Mouse (Mus musculus): Measurements from ENCODE around the gene Fbxo9. TPM values are rescaled to one million over a fixed set of nuclear protein-coding genes. Genes with fewer than 3 reads are reported as not detected.

Fbxo9 gene
- polyA plus RNA-seq, 1 experiment: 20.3 TPM

DNA sequence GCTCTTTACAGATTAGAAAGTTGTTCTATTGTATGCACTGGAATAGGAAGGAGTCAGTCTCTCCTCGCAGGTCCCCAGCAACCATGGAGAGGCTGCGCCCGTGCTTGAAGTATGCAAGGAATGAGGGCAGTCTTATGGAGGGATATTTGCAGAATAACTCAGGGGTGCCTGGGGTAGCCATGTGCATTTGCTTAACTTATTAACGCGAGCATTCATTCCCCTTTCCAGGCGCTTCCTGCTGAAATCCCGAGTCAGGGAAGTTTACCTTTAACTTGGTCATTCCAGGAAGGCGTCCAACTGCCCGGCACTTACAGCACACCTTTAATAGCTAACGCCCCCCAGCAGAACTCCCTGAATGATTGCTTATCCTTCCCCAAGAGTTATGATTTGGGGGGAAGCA lies 44.7 kb downstream of the Fbxo9 start:
- peaks cover 8% of the 10 kb centered on the region for H3K27me3 ChIP-seq (ENCODE audit: control insufficient read depth)
- TF ChIP-seq GATA1 (IDR thresholded peaks at IDR 0.05; ENCODE audit: low read length): no peak
- TF ChIP-seq TAL1 (IDR thresholded peaks at IDR 0.05; ENCODE audit: low read length): no peak
- H3K36me3 ChIP-seq (ENCODE audit: control insufficient read depth): no peaks in the 10 kb centered on the region
- H3K4me3 ChIP-seq (replicated peaks): no peak overlapping the region
- H3K4me1 ChIP-seq (ENCODE audit: control insufficient read depth): peaks cover 7% of the 10 kb centered on the region
- no peaks in the 10 kb centered on the region for H3K9me3 ChIP-seq (ENCODE audit: control insufficient read depth, low read length)

- H3K9me3 ChIP-seq (ENCODE audit: control insufficient read depth, low read length): no peaks in the 10 kb centered on the region
- no peak for TF ChIP-seq GATA1 (IDR thresholded peaks at IDR 0.05; ENCODE audit: low read length)
- TF ChIP-seq TAL1 (IDR thresholded peaks at IDR 0.05; ENCODE audit: low read length): no peak
- peaks cover 14% of the 10 kb centered on the region for H3K4me1 ChIP-seq (ENCODE audit: control insufficient read depth)
- H3K36me3 ChIP-seq (ENCODE audit: control insufficient read depth): no peaks in the 10 kb centered on the region
- H3K27me3 ChIP-seq (ENCODE audit: control insufficient read depth): peaks cover 8% of the 10 kb centered on the region
- H3K4me3 ChIP-seq (replicated peaks): no peak overlapping the region
Measured at GRCm38 (mm10) chr9:78062392-78062791, 46.5 kb downstream of the Fbxo9 start.

DNA sequence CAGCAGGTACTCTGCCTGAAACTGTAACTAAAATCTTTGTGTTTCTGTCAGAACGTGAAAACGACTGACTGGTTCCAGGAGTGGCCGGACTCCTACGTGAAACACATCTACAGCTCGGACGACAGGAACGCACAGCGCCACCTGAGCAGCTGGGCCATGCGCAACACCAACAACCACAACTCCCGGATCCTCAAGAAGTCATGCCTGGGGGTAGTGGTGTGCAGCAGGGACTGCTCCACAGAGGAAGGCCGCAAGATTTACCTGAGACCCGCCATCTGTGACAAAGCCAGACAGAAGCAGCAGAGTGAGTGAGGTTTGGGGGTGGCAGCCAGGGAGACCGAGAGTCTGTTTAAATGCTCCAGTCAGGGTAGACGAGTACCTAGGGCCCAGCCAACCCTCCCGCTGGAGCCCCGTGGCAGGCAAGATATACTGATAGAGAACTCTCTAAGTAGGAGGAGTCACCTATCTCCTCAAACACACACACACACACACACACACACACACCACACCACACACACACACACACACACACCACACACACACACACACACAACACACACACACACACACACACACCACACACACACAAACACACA lies 49.2 kb downstream of the Fbxo9 start:
- no peak overlapping the region for H3K4me3 ChIP-seq (replicated peaks)
- no peaks in the 10 kb centered on the region for H3K9me3 ChIP-seq (ENCODE audit: control insufficient read depth, low read length)
- H3K36me3 ChIP-seq (ENCODE audit: control insufficient read depth): no peaks in the 10 kb centered on the region
- TF ChIP-seq GATA1 (IDR thresholded peaks at IDR 0.05; ENCODE audit: low read length) (no peak), TAL1 (IDR thresholded peaks at IDR 0.05; ENCODE audit: low read length) (no peak)
- peaks cover 16% of the 10 kb centered on the region for H3K4me1 ChIP-seq (ENCODE audit: control insufficient read depth)
- peaks cover 6% of the 10 kb centered on the region for H3K27me3 ChIP-seq (ENCODE audit: control insufficient read depth)

GRCm38 (mm10) chr9:78054298-78054697 lies 54.6 kb downstream of the Fbxo9 start:
- Histone ChIP-seq H3K4me3 (replicated peaks) (no peak overlapping the region), H3K27me3 (ENCODE audit: control insufficient read depth) (no peaks in the 10 kb centered on the region; the same call in 1 of the 2 replicates), H3K36me3 (ENCODE audit: control insufficient read depth) (no peaks in the 10 kb centered on the region), H3K9me3 (ENCODE audit: control insufficient read depth, low read length) (no peaks in the 10 kb centered on the region), H3K4me1 (ENCODE audit: control insufficient read depth) (peaks cover 11% of the 10 kb centered on the region)
- TF ChIP-seq GATA1 (IDR thresholded peaks at IDR 0.05; ENCODE audit: low read length) (no peak), TAL1 (IDR thresholded peaks at IDR 0.05; ENCODE audit: low read length) (no peak)

DNA sequence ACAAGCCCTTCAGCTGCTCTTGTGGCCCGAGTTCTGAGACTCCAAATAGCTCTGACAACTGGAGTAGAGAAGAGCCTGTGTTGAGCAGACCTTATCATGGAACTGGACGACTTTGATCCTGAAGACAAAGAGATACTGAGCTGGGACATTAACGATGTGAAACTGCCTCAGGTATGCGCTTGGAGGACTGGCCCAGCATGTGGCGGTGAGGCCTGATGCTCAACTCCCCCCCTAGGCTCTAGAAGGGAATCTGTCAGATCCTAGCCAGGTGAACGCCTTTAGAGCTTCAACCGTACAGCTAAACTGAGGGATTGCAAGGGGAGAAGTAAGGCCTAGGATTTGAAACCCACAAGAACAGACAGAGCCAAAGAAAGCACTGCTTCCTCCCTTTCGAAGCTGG lies 55.0 kb downstream of the Fbxo9 start:
- Histone ChIP-seq H3K4me1 (ENCODE audit: control insufficient read depth) (peaks cover 7% of the 10 kb centered on the region), H3K27me3 (ENCODE audit: control insufficient read depth) (no peaks in the 10 kb centered on the region; the same call in 1 of the 2 replicates), H3K9me3 (ENCODE audit: control insufficient read depth, low read length) (no peaks in the 10 kb centered on the region), H3K36me3 (ENCODE audit: control insufficient read depth) (no peaks in the 10 kb centered on the region), H3K4me3 (replicated peaks) (no peak overlapping the region)
- TF ChIP-seq TAL1 (IDR thresholded peaks at IDR 0.05; ENCODE audit: low read length) (no peak), GATA1 (IDR thresholded peaks at IDR 0.05; ENCODE audit: low read length) (no peak)

GRCm38 (mm10) chr9:78051677-78052076 lies 57.2 kb downstream of the Fbxo9 start, which contains the start of gene Gcm1:
Gcm1 (plus strand) TSS chr9:78051924.
- no peak for TF ChIP-seq TAL1 (IDR thresholded peaks at IDR 0.05; ENCODE audit: low read length)
- no peak for TF ChIP-seq GATA1 (IDR thresholded peaks at IDR 0.05; ENCODE audit: low read length)
- H3K4me1 ChIP-seq (ENCODE audit: control insufficient read depth): peaks cover 7% of the 10 kb centered on the region
- H3K36me3 ChIP-seq (ENCODE audit: control insufficient read depth): no peaks in the 10 kb centered on the region
- no peaks in the 10 kb centered on the region for H3K9me3 ChIP-seq (ENCODE audit: control insufficient read depth, low read length)
- H3K27me3 ChIP-seq (ENCODE audit: control insufficient read depth): no peaks in the 10 kb centered on the region; the same call in 1 of the 2 replicates
- no peak within 1 kb of the TSS for H3K4me3 ChIP-seq (replicated peaks)

- TF ChIP-seq TAL1 (IDR thresholded peaks at IDR 0.05; ENCODE audit: low read length) (no peak), GATA1 (IDR thresholded peaks at IDR 0.05; ENCODE audit: low read length) (no peak)
- no peaks in the 10 kb centered on the region; the same call in 1 of the 2 replicates for H3K27me3 ChIP-seq (ENCODE audit: control insufficient read depth)
Measured at GRCm38 (mm10) chr9:78050452-78050970, 58.4 kb downstream of the Fbxo9 start.

DNA sequence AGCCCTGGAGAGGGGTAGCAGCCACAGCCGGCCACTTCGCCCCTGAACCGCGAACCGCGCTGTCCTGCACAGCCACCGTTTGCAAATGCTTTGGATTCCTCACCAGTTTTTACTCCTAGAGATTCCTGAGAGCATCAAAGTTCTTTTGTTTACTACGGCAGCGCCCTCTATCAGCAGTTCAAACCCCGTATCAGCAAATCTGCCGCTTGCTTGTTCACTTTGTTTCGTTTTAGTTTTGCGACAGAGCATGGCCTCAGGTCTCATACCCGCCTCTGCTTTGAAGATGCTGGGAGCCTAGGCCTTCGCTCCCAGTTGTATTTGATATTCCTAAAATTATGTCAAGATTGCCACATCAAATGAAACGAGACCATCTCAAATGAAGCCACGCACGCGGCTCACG lies 62.1 kb downstream of the Fbxo9 start:
- Histone ChIP-seq H3K27me3 (ENCODE audit: control insufficient read depth) (no peaks in the 10 kb centered on the region; the same call in 1 of the 2 replicates), H3K4me1 (ENCODE audit: control insufficient read depth) (peaks cover 6% of the 10 kb centered on the region; the same call in 1 of the 2 replicates), H3K4me3 (replicated peaks) (peak overlapping the region; percentile 59), H3K36me3 (ENCODE audit: control insufficient read depth) (no peaks in the 10 kb centered on the region), H3K9me3 (ENCODE audit: control insufficient read depth, low read length) (no peaks in the 10 kb centered on the region)
- TF ChIP-seq TAL1 (IDR thresholded peaks at IDR 0.05; ENCODE audit: low read length) (no peak), GATA1 (IDR thresholded peaks at IDR 0.05; ENCODE audit: low read length) (no peak)

More at GRCm38 (mm10) chr9:78050452-78050970, 58.4 kb downstream of the Fbxo9 start:
- H3K36me3 ChIP-seq (ENCODE audit: control insufficient read depth): no peaks in the 10 kb centered on the region
- no peaks in the 10 kb centered on the region for H3K9me3 ChIP-seq (ENCODE audit: control insufficient read depth, low read length)
- H3K4me1 ChIP-seq (ENCODE audit: control insufficient read depth): peaks cover 8% of the 10 kb centered on the region
- H3K4me3 ChIP-seq (replicated peaks): no peak overlapping the region

- Histone ChIP-seq H3K4me3 (replicated peaks) (no peak overlapping the region), H3K27me3 (ENCODE audit: control insufficient read depth) (no peaks in the 10 kb centered on the region; the same call in 1 of the 2 replicates), H3K36me3 (ENCODE audit: control insufficient read depth) (no peaks in the 10 kb centered on the region), H3K4me1 (ENCODE audit: control insufficient read depth) (peaks cover 6% of the 10 kb centered on the region; the same call in 1 of the 2 replicates), H3K9me3 (ENCODE audit: control insufficient read depth, low read length) (no peaks in the 10 kb centered on the region)
- TF ChIP-seq GATA1 (IDR thresholded peaks at IDR 0.05; ENCODE audit: low read length): no peak
- no peak for TF ChIP-seq TAL1 (IDR thresholded peaks at IDR 0.05; ENCODE audit: low read length)
Measured at GRCm38 (mm10) chr9:78045171-78045570, 63.7 kb downstream of the Fbxo9 start.

Measured in erythroblast, embryonic 14.5 days (primary cell).